Mouse (Mus musculus) spleen, adult 2 months (tissue): ENCODE measurements around the gene Hba-a1. TPM values are rescaled to one million over a fixed set of nuclear protein-coding genes. Genes with fewer than 3 reads are reported as not detected.

Source experiments
- DNase-seq, 2 experiments: peaks; one replicate each; pipeline versions ENCODE4 v3.0.0 to v3.0.0-alpha.2; 2012 to 2021; ENCODE audit warnings: low spot score in 2 of 2, low read depth in 1 of 2
- H3K27ac ChIP-seq: fragments of 200-500 bp; 2 replicates; pipeline ENCODE4 v1.5.1; 2012; ENCODE audit warnings: low read length, inconsistent platforms; ENCODE audit not compliant: insufficient read depth
- H3K27me3 ChIP-seq: fragments of 200-500 bp; 2 replicates; pipeline ENCODE4 v1.6.1; 2012; ENCODE audit warnings: mild to moderate bottlenecking, moderate library complexity, low read length, inconsistent platforms; ENCODE audit not compliant: control insufficient read depth, insufficient read depth
- H3K36me3 ChIP-seq: fragments of 200-500 bp; 2 replicates; pipeline ENCODE4 v1.6.1; 2012; ENCODE audit warnings: mild to moderate bottlenecking, low read length, inconsistent platforms; ENCODE audit not compliant: control insufficient read depth, insufficient read depth
- H3K4me1 ChIP-seq: fragments of 200-500 bp; 2 replicates; pipeline ENCODE4 v1.6.1; 2011; ENCODE audit warnings: inconsistent platforms; ENCODE audit not compliant: control insufficient read depth, insufficient read depth, insufficient read length
- H3K4me3 ChIP-seq: fragments of 200-500 bp; 2 replicates; pipeline ENCODE4 v1.5.1; 2011; ENCODE audit warnings: mild to moderate bottlenecking, inconsistent platforms; ENCODE audit not compliant: insufficient read depth, insufficient read length; ENCODE audit errors: extremely low read depth
- CTCF ChIP-seq: fragments of 200-500 bp; IDR thresholded peaks from 2 replicates; pipeline ENCODE4 v1.5.1; 2011; ENCODE audit warnings: mild to moderate bottlenecking, inconsistent platforms; ENCODE audit not compliant: insufficient read depth, insufficient read length, insufficient replicate concordance; ENCODE audit errors: extremely low read depth
- POLR2A ChIP-seq: fragments of 200-500 bp; IDR thresholded peaks from 2 replicates; pipeline ENCODE4 v1.6.1; 2011; ENCODE audit warnings: low read depth, low read length, inconsistent platforms
- whole genome bisulfite sequencing: fragments of 180-500 bp; shearing (Covaris S2); methylation state at CpG from one replicate; pipeline ENCODE4 v1.1.7; 2018; 5-methylcytosine and 5-hydroxymethylcytosine counted together
- polyA plus RNA-seq: library from polyadenylated mRNA; depleted of rRNA; stranded (reverse); fragments of >200 nt; gene quantifications from 2 replicates; pipeline ENCODE4 v1.2.3, GENCODE M21; 2012

Gene Hba-a1
- polyA plus RNA-seq, 1 experiment: 79,309 TPM

GRCm38 (mm10) chr11:32237411-32237795 lies 45.9 kb upstream of the Hba-a1 start:
- Histone ChIP-seq H3K4me3 (no peak overlapping the region), H3K4me1 (peaks cover 10% of the 10 kb centered on the region; the same call in 1 of the 2 replicates), H3K27me3 (no peaks in the 10 kb centered on the region), H3K36me3 (peaks cover 20% of the 10 kb centered on the region), H3K27ac (peak overlapping the region; percentile 56; the same call in 1 of the 2 replicates)
- no peak for DNase-seq
- TF ChIP-seq POLR2A (no peak), CTCF (no peak)
- WGBS: 90% methylated on average over 3 of the region's 3 CpGs

DNA sequence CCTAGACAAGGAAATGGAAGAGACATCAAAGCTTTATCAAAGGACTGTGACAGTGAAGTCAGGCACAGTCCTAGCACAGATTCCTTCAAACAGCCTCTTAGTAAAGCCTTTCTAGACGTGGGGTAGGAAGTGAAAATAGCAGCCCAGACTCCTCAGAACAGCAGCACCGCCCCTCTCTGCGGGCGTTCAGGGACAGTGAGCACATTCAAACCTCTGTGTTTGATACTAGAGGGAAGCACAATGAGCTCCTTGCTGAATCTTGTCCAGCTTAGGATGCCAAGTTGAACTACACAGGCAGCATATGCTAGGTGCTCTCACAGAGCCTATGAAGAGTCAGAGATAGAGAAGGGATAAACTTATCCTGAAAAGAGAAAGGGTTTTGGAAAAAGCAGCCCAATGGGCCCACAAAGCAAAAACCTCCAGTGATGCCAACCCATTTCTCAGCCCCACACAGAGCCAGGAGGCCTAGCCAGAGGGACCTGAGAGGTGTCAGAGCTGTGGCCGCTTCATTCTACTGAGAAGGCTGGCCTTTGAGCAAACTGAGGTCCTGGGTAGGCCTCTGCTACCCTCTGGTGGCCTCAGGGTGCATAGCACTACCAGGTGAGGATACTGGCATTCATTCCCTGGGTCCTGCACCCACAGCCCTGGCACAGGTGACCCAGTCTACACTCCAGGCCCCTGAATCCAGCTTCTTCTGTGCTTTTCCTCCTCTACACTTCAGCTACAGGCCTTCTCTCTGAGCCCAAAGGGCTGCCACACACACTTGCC lies 45.0 kb upstream of the Hba-a1 start:
- H3K27me3 ChIP-seq: no peaks in the 10 kb centered on the region
- WGBS: 44% methylated on average over 5 of the region's 5 CpGs
- peaks cover 10% of the 10 kb centered on the region; the same call in 1 of the 2 replicates for H3K4me1 ChIP-seq
- peaks cover 14% of the 10 kb centered on the region for H3K36me3 ChIP-seq
- H3K27ac ChIP-seq: peak overlapping the region; percentile 56; the same call in 1 of the 2 replicates
- TF ChIP-seq POLR2A (no peak), CTCF (peak; percentile 95; the same call in 1 of the 2 replicates)
- DNase-seq: peak; percentile 41 to 68
- H3K4me3 ChIP-seq: no peak overlapping the region

DNA sequence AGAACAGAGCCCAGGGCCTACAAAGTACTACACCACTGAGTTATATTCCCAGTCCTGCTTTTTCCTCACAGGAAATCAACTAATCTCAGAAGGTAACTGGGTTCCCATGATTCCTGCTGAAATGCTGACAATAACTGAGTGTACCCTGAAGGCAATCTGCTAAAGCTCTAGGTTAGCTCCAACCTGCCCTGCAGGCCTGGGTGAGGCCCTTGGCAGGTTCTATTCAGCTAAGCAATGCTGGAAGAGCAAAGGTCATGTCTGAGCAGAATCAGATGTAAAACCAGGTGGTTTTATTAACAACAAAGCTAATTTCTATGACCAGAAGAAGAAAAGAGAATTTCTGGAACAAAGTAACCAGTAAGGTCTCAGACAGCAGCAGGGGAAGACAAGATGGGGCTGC lies 41.9 kb upstream of the Hba-a1 start:
- Histone ChIP-seq H3K36me3 (peaks cover 11% of the 10 kb centered on the region), H3K4me3 (no peak overlapping the region), H3K27ac (no peak overlapping the region), H3K27me3 (no peaks in the 10 kb centered on the region), H3K4me1 (peaks cover 10% of the 10 kb centered on the region; the same call in 1 of the 2 replicates)
- no peak for TF ChIP-seq POLR2A
- no peak for TF ChIP-seq CTCF
- no peak for DNase-seq

- WGBS: 95% methylated on average over 3 of the region's 3 CpGs
- DNase-seq: no peak
- Histone ChIP-seq H3K36me3 (peaks cover 14% of the 10 kb centered on the region), H3K4me1 (peaks cover 8% of the 10 kb centered on the region; the same call in 1 of the 2 replicates), H3K27ac (no peak overlapping the region), H3K4me3 (no peak overlapping the region), H3K27me3 (no peaks in the 10 kb centered on the region)
- TF ChIP-seq CTCF (no peak), POLR2A (no peak)
Observed at GRCm38 (mm10) chr11:32242209-32242608, 41.1 kb upstream of the Hba-a1 start.

- WGBS: 77% methylated on average over 7 of the region's 7 CpGs
- Histone ChIP-seq H3K27me3 (no peaks in the 10 kb centered on the region), H3K4me3 (no peak overlapping the region), H3K4me1 (no peaks in the 10 kb centered on the region; the same call in 1 of the 2 replicates), H3K36me3 (peaks cover 20% of the 10 kb centered on the region), H3K27ac (peak overlapping the region; percentile 2; the same call in 1 of the 2 replicates)
- TF ChIP-seq POLR2A: no peak
- no peak for TF ChIP-seq CTCF
- no peak for DNase-seq
Observed at GRCm38 (mm10) chr11:32243205-32243955, 39.9 kb upstream of the Hba-a1 start.

GRCm38 (mm10) chr11:32244064-32244463 lies 39.2 kb upstream of the Hba-a1 start:
- DNase-seq: no peak
- Histone ChIP-seq H3K27ac (peak overlapping the region; percentile 25; the same call in 1 of the 2 replicates), H3K4me3 (no peak overlapping the region), H3K27me3 (no peaks in the 10 kb centered on the region), H3K4me1 (no peaks in the 10 kb centered on the region; the same call in 1 of the 2 replicates), H3K36me3 (peaks cover 20% of the 10 kb centered on the region)
- TF ChIP-seq CTCF: no peak
- no peak for TF ChIP-seq POLR2A
- WGBS: 82% methylated on average over 3 of the region's 3 CpGs
